Mouse (Mus musculus) forebrain, embryonic 13.5 days (tissue): ENCODE measurements at regions not wholly inside any gene's neighbourhood (a gene's known extent, or its start where the extent isn't known, plus 50 kb on each side); places are given as distances from the start of the nearest gene placed in this dataset.
"Not testable (repeated sequence)": the region's sequence is repeated elsewhere in the genome, so short reads cannot be mapped to it uniquely, and the experiment has no call there.

Experiments used
- ATAC-seq: fragments of 200-750 bp; cut with Nextera tagmentation; 2 replicates; pipeline ENCODE4 v1.8.0; 2017
- H3K27ac ChIP-seq: fragments of 300-500 bp; sonication (generic); 2 replicates; pipeline ENCODE4 v1.5.1; 2015; ENCODE audit warnings: inconsistent platforms, mild to moderate bottlenecking, moderate library complexity
- H3K27me3 ChIP-seq: fragments of 300-500 bp; sonication (generic); 2 replicates; pipeline ENCODE4 v1.6.1; 2015; ENCODE audit warnings: mild to moderate bottlenecking, inconsistent platforms
- H3K36me3 ChIP-seq: fragments of 300-500 bp; sonication (generic); 2 replicates; pipeline ENCODE4 v1.6.1; 2015; ENCODE audit warnings: mild to moderate bottlenecking, inconsistent platforms; ENCODE audit not compliant: poor library complexity, severe bottlenecking
- H3K4me1 ChIP-seq: fragments of 300-500 bp; sonication (generic); 2 replicates; pipeline ENCODE4 v1.6.1; 2015; ENCODE audit warnings: inconsistent platforms
- H3K4me2 ChIP-seq: fragments of 300-500 bp; sonication (generic); 2 replicates; pipeline ENCODE4 v1.6.1; 2015; ENCODE audit warnings: inconsistent platforms, mild to moderate bottlenecking, moderate library complexity
- H3K4me3 ChIP-seq: fragments of 300-500 bp; sonication (generic); 2 replicates; pipeline ENCODE4 v1.5.1; 2015; ENCODE audit warnings: mild to moderate bottlenecking, inconsistent platforms
- H3K9ac ChIP-seq: fragments of 300-500 bp; sonication (generic); 2 replicates; pipeline ENCODE4 v1.6.1; 2015; ENCODE audit warnings: mild to moderate bottlenecking, inconsistent platforms
- H3K9me3 ChIP-seq: fragments of 300-500 bp; sonication (generic); replicated peaks from 2 replicates; pipeline ENCODE4 v1.6.1; 2016; ENCODE audit warnings: inconsistent platforms
- WGBS: fragments of 180-500 bp; shearing (Covaris S2); methylation state at CpG from one replicate; pipeline ENCODE4 v1.1.7; 2015; 5-methylcytosine and 5-hydroxymethylcytosine counted together

- no peak overlapping the region for H3K27ac ChIP-seq
- no peak for ATAC-seq
- no peaks in the 10 kb centered on the region for H3K27me3 ChIP-seq
- no peaks in the 10 kb centered on the region for H3K9me3 ChIP-seq
- no peaks in the 10 kb centered on the region for H3K4me1 ChIP-seq
- no peak overlapping the region for H3K4me2 ChIP-seq
- no peaks in the 10 kb centered on the region for H3K36me3 ChIP-seq
- no peak overlapping the region for H3K9ac ChIP-seq
- no peak overlapping the region for H3K4me3 ChIP-seq
- 32% methylated on average over 1 of the region's 1 CpGs for WGBS
These were observed 67.7 kb downstream of the Alg10b start for GRCm38 (mm10) chr15:90291848-90292247.

GRCm38 (mm10) chr15:90294353-90294922 is 70.3 kb downstream of the Alg10b start:
- Histone ChIP-seq H3K36me3 (no peaks in the 10 kb centered on the region), H3K4me3 (no peak overlapping the region), H3K9ac (no peak overlapping the region), H3K9me3 (no peaks in the 10 kb centered on the region), H3K4me2 (no peak overlapping the region), H3K27ac (no peak overlapping the region), H3K27me3 (no peaks in the 10 kb centered on the region), H3K4me1 (no peaks in the 10 kb centered on the region)
- ATAC-seq = no peak
- WGBS = 67% methylated on average over 2 of the region's 2 CpGs

GRCm38 (mm10) chr15:90298566-90298965 is 74.5 kb downstream of the Alg10b start:
- 35% methylated on average over 7 of the region's 7 CpGs for WGBS
- Histone ChIP-seq H3K4me1 (no peaks in the 10 kb centered on the region), H3K9ac (no peak overlapping the region), H3K4me3 (no peak overlapping the region), H3K36me3 (no peaks in the 10 kb centered on the region), H3K27ac (no peak overlapping the region), H3K9me3 (no peaks in the 10 kb centered on the region), H3K27me3 (no peaks in the 10 kb centered on the region), H3K4me2 (no peak overlapping the region)
- no peak for ATAC-seq

GRCm38 (mm10) chr15:90303393-90303792 is 79.3 kb downstream of the Alg10b start:
- H3K27me3 ChIP-seq = no peaks in the 10 kb centered on the region
- H3K9ac ChIP-seq = no peak overlapping the region
- no peaks in the 10 kb centered on the region for H3K4me1 ChIP-seq
- H3K36me3 ChIP-seq = no peaks in the 10 kb centered on the region
- no peak overlapping the region for H3K4me2 ChIP-seq
- H3K9me3 ChIP-seq = no peaks in the 10 kb centered on the region
- no peak overlapping the region for H3K4me3 ChIP-seq
- no peak for ATAC-seq
- H3K27ac ChIP-seq = no peak overlapping the region
- 94% methylated on average over 1 of the region's 1 CpGs for WGBS

GRCm38 (mm10) chr15:90305051-90305450 is 80.9 kb downstream of the Alg10b start:
- H3K4me1 ChIP-seq = no peaks in the 10 kb centered on the region
- 91% methylated on average over 3 of the region's 3 CpGs for WGBS
- no peak overlapping the region for H3K4me2 ChIP-seq
- no peak overlapping the region for H3K4me3 ChIP-seq
- no peak for ATAC-seq
- no peaks in the 10 kb centered on the region for H3K27me3 ChIP-seq
- no peaks in the 10 kb centered on the region for H3K36me3 ChIP-seq
- no peaks in the 10 kb centered on the region for H3K9me3 ChIP-seq
- H3K27ac ChIP-seq = no peak overlapping the region
- H3K9ac ChIP-seq = no peak overlapping the region

GRCm38 (mm10) chr15:90306866-90307265 is 82.8 kb downstream of the Alg10b start:
- ATAC-seq = no peak
- 95% methylated on average over 3 of the region's 3 CpGs for WGBS
- no peaks in the 10 kb centered on the region for H3K36me3 ChIP-seq
- no peaks in the 10 kb centered on the region for H3K27me3 ChIP-seq
- no peaks in the 10 kb centered on the region for H3K9me3 ChIP-seq
- H3K4me1 ChIP-seq = no peaks in the 10 kb centered on the region
- no peak overlapping the region for H3K4me2 ChIP-seq
- H3K4me3 ChIP-seq = no peak overlapping the region
- H3K27ac ChIP-seq = no peak overlapping the region
- H3K9ac ChIP-seq = no peak overlapping the region

- H3K9me3 ChIP-seq, H3K4me1 ChIP-seq, H3K9ac ChIP-seq, H3K4me2 ChIP-seq, H3K4me3 ChIP-seq, ATAC-seq, H3K27me3 ChIP-seq, H3K27ac ChIP-seq, H3K36me3 ChIP-seq: not testable (repeated sequence)
- 6% methylated on average over 5 of the region's 5 CpGs for WGBS
These were observed 84.3 kb downstream of the Alg10b start for GRCm38 (mm10) chr15:90308433-90308832.

GRCm38 (mm10) chr15:90308869-90309268 is 84.8 kb downstream of the Alg10b start:
- H3K27me3 ChIP-seq = no peaks in the 10 kb centered on the region
- no peak for ATAC-seq
- no peak overlapping the region for H3K27ac ChIP-seq
- no peak overlapping the region for H3K9ac ChIP-seq
- no peak overlapping the region for H3K4me2 ChIP-seq
- H3K9me3 ChIP-seq = no peaks in the 10 kb centered on the region
- no peak overlapping the region for H3K4me3 ChIP-seq
- H3K36me3 ChIP-seq = no peaks in the 10 kb centered on the region
- H3K4me1 ChIP-seq = no peaks in the 10 kb centered on the region
- WGBS = 18% methylated on average over 1 of the region's 1 CpGs

- ATAC-seq = peak; percentile 6; the same call in 1 of the 2 replicates
These were observed 85.6 kb downstream of the Alg10b start for GRCm38 (mm10) chr15:90309664-90310063.

GRCm38 (mm10) chr15:90321774-90322173 is 97.7 kb downstream of the Alg10b start:
- no peaks in the 10 kb centered on the region for H3K4me1 ChIP-seq
- no peak for ATAC-seq
- WGBS = 64% methylated on average over 3 of the region's 3 CpGs

More at GRCm38 (mm10) chr15:90309664-90310063, 85.6 kb downstream of the Alg10b start:
- Histone ChIP-seq H3K9me3 (no peaks in the 10 kb centered on the region), H3K36me3 (no peaks in the 10 kb centered on the region), H3K4me2 (no peak overlapping the region), H3K9ac (no peak overlapping the region), H3K27me3 (no peaks in the 10 kb centered on the region), H3K27ac (no peak overlapping the region), H3K4me1 (no peaks in the 10 kb centered on the region), H3K4me3 (no peak overlapping the region)

GRCm38 (mm10) chr15:90333275-90333674 is 109.2 kb downstream of the Alg10b start:
- Histone ChIP-seq H3K4me1 (peaks cover 13% of the 10 kb centered on the region), H3K9me3 (no peaks in the 10 kb centered on the region), H3K27ac (no peak overlapping the region; the same call in 1 of the 2 replicates), H3K9ac (no peak overlapping the region), H3K4me3 (no peak overlapping the region), H3K4me2 (no peak overlapping the region), H3K27me3 (no peaks in the 10 kb centered on the region), H3K36me3 (no peaks in the 10 kb centered on the region)
- ATAC-seq = peak; percentile 21; the same call in 1 of the 2 replicates
- under 1% methylated on average over 4 of the region's 4 CpGs for WGBS

More at GRCm38 (mm10) chr15:90321774-90322173, 97.7 kb downstream of the Alg10b start:
- Histone ChIP-seq H3K4me2 (no peak overlapping the region), H3K4me3 (no peak overlapping the region), H3K27me3 (no peaks in the 10 kb centered on the region), H3K9ac (no peak overlapping the region), H3K9me3 (no peaks in the 10 kb centered on the region), H3K27ac (no peak overlapping the region), H3K36me3 (no peaks in the 10 kb centered on the region)

- WGBS = 29% methylated on average over 1 of the region's 1 CpGs
- Histone ChIP-seq H3K27me3 (no peaks in the 10 kb centered on the region), H3K27ac (no peak overlapping the region), H3K9me3 (no peaks in the 10 kb centered on the region), H3K36me3 (no peaks in the 10 kb centered on the region), H3K4me3 (no peak overlapping the region), H3K4me1 (peaks cover 13% of the 10 kb centered on the region), H3K4me2 (no peak overlapping the region), H3K9ac (no peak overlapping the region)
- no peak for ATAC-seq
These were observed 109.7 kb downstream of the Alg10b start for GRCm38 (mm10) chr15:90333766-90334165.

GRCm38 (mm10) chr15:90334406-90334805 is 110.3 kb downstream of the Alg10b start:
- Histone ChIP-seq H3K4me2 (no peak overlapping the region), H3K27me3 (no peaks in the 10 kb centered on the region), H3K9me3 (no peaks in the 10 kb centered on the region), H3K4me3 (no peak overlapping the region), H3K9ac (no peak overlapping the region), H3K27ac (no peak overlapping the region), H3K4me1 (peaks cover 13% of the 10 kb centered on the region), H3K36me3 (no peaks in the 10 kb centered on the region)
- ATAC-seq = no peak
- 55% methylated on average over 4 of the region's 4 CpGs for WGBS
